Mouse (Mus musculus) G1E (cell line): ENCODE measurements around the gene Mat2a. TPM values are rescaled to one million over a fixed set of nuclear protein-coding genes. Genes with fewer than 3 reads are reported as not detected.

Source experiments
- ATAC-seq: 2 replicates; pipeline ENCODE4 v1.8.0; 2016; ENCODE audit warnings: mild to moderate bottlenecking; ENCODE audit not compliant: insufficient number of reproducible peaks, poor library complexity, low FRiP score, severe bottlenecking; ENCODE audit errors: extremely low read depth
- DNase-seq: peaks from one replicate; pipeline ENCODE4 v3.0.0; 2012; ENCODE audit warnings: low spot score
- H3K27me3 ChIP-seq: 2 replicates; pipeline ENCODE4 v1.6.1; 2012; ENCODE audit warnings: mild to moderate bottlenecking, low read length, inconsistent platforms; ENCODE audit not compliant: insufficient read depth
- H3K36me3 ChIP-seq: replicated peaks from 2 replicates; pipeline ENCODE3; 2012; ENCODE audit warnings: mild to moderate bottlenecking, inconsistent platforms
- H3K4me1 ChIP-seq: 2 replicates; pipeline ENCODE4 v1.6.1; 2012; ENCODE audit warnings: low read depth, low read length, inconsistent platforms, mixed read lengths; ENCODE audit not compliant: insufficient read depth
- H3K4me3 ChIP-seq: 2 replicates; pipeline ENCODE4 v1.5.1; 2012; ENCODE audit warnings: low read depth, mild to moderate bottlenecking, inconsistent platforms, low read length, moderate library complexity, mixed read lengths
- H3K9me3 ChIP-seq: replicated peaks from 2 replicates; pipeline ENCODE4 v1.6.1; 2012; ENCODE audit warnings: inconsistent platforms
- CTCF ChIP-seq: IDR thresholded peaks from 2 replicates; pipeline ENCODE4 v1.5.1; 2012; ENCODE audit warnings: low read depth, low read length, inconsistent platforms, mixed read lengths
- GATA1 ChIP-seq: IDR thresholded peaks from 2 replicates; pipeline ENCODE4 v1.6.1; 2012; ENCODE audit warnings: borderline replicate concordance, low read length, inconsistent platforms, mixed read lengths
- GATA2 ChIP-seq: IDR thresholded peaks from 2 replicates; pipeline ENCODE4 v1.6.1; 2012; ENCODE audit warnings: low read depth, low read length, inconsistent platforms, borderline replicate concordance
- POLR2AphosphoS5 ChIP-seq: IDR thresholded peaks from 2 replicates; pipeline ENCODE4 v1.6.1; 2012; ENCODE audit warnings: low read depth, low read length, inconsistent platforms; ENCODE audit not compliant: insufficient replicate concordance
- TAL1 ChIP-seq: conservative IDR thresholded peaks from 2 replicates; pipeline ENCODE4 v1.6.1; 2012; ENCODE audit warnings: low read depth, low read length, inconsistent platforms, mixed read lengths
- polyA plus RNA-seq: library from polyadenylated mRNA; stranded (reverse); fragments of >175 nt; gene quantifications from 2 replicates; pipeline ENCODE4 v1.2.3, GENCODE M21; 2012
- total RNA-seq, 2 experiments: library from RNA; stranded (forward) in 1 of 2; stranded (reverse) in 1 of 2; fragments of 200-1000 nt in 1 of 2; fragments of >200 nt in 1 of 2; fragmentation: Nextera tagmentation in 1 of 2; gene quantifications; 2 replicates each; pipeline ENCODE4 v1.2.3; 2014 to 2017

Mat2a gene
- total and polyA plus RNA-seq, 3 experiments: 34.2 to 414 (median 294) TPM

DNA sequence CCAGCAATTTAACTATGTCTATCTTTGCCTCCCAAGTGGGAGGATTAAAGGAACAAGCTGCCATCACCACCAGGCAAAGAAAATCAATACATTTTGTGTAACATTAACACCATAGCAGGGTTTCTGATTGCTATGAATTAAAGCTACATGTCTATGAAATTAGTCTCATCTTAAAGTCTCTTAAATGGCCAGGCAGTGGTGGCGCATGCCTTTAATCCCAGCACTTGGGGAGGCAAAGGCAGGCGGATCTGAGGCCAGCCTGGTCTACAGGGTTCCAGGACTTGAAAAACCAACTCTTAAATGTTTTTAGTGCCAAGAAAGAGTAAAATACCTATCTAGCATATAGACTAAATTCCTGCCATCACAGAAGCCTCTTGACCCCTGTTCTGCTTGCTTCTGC lies 7.2 kb downstream of the Mat2a start:
- TF ChIP-seq CTCF (no peak), POLR2AphosphoS5 (no peak), TAL1 (no peak)
- Histone ChIP-seq H3K36me3 (peaks cover 83% of the 10 kb centered on the region), H3K4me3 (no peak overlapping the region), H3K27me3 (no peaks in the 10 kb centered on the region), H3K9me3 (no peaks in the 10 kb centered on the region), H3K4me1 (peaks cover 24% of the 10 kb centered on the region)
- DNase-seq (no peak), ATAC-seq (no peak)

GRCm38 (mm10) chr6:72430989-72431921 lies 8.1 kb downstream of the Mat2a start:
- ATAC-seq (peak; percentile 40), DNase-seq (no peak)
- Histone ChIP-seq H3K9me3 (no peaks in the 10 kb centered on the region), H3K4me3 (no peak overlapping the region), H3K4me1 (peaks cover 17% of the 10 kb centered on the region), H3K36me3 (peaks cover 82% of the 10 kb centered on the region), H3K27me3 (no peaks in the 10 kb centered on the region)
- TF ChIP-seq GATA1: no peak
- TF ChIP-seq GATA2: no peak
- no peak for TF ChIP-seq CTCF
- TF ChIP-seq POLR2AphosphoS5: no peak; the same call in 1 of the 2 replicates
- TF ChIP-seq TAL1: no peak

- DNase-seq: no peak
- TF ChIP-seq CTCF: no peak
- peak; percentile 17; the same call in 1 of the 2 replicates for TF ChIP-seq POLR2AphosphoS5
- Histone ChIP-seq H3K27me3 (no peaks in the 10 kb centered on the region), H3K4me1 (peaks cover 5% of the 10 kb centered on the region; the same call in 1 of the 2 replicates), H3K9me3 (peaks cover 12% of the 10 kb centered on the region), H3K36me3 (peaks cover 82% of the 10 kb centered on the region), H3K4me3 (no peak overlapping the region)
- ATAC-seq: no peak
Measured at GRCm38 (mm10) chr6:72429061-72429842, 10.1 kb downstream of the Mat2a start.

DNA sequence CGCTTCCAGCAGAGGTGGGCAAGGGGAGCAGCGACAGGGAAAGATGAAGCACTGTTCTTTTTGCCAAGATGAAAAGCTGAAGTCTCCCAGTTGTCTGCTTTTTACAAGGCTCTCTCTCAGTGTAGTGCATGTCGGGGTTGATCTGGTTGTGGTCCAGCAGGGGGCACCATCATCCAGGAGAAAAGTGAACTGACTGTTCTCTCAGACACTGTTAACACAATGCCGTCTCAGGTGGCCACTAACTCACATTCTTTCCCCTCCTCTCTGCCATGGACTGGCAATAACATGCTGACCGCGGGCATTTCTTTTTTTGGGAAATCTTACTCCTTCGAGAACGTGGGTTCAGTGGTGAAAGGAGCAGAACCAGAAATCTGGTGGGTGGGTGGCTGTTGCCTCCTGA lies 11.3 kb downstream of the Mat2a start:
- H3K9me3 ChIP-seq: peaks cover 18% of the 10 kb centered on the region
- DNase-seq (peak; percentile 41), ATAC-seq (no peak; the same call in 1 of the 2 replicates)
- no peak for TF ChIP-seq TAL1
- peak; percentile 64 for TF ChIP-seq CTCF
- H3K4me1 ChIP-seq: peaks cover 5% of the 10 kb centered on the region; the same call in 1 of the 2 replicates
- H3K36me3 ChIP-seq: peaks cover 85% of the 10 kb centered on the region
- H3K4me3 ChIP-seq: no peak overlapping the region
- no peaks in the 10 kb centered on the region for H3K27me3 ChIP-seq

- ATAC-seq: no peak
- TF ChIP-seq GATA2: no peak
- TF ChIP-seq GATA1: no peak
- TF ChIP-seq TAL1: no peak
- no peak for TF ChIP-seq POLR2AphosphoS5
- Histone ChIP-seq H3K4me1 (no peaks in the 10 kb centered on the region; the same call in 1 of the 2 replicates), H3K4me3 (no peak overlapping the region), H3K27me3 (no peaks in the 10 kb centered on the region), H3K36me3 (peaks cover 87% of the 10 kb centered on the region), H3K9me3 (peaks cover 18% of the 10 kb centered on the region)
- DNase-seq: no peak
Measured at GRCm38 (mm10) chr6:72425646-72426045, 13.7 kb downstream of the Mat2a start.

- TF ChIP-seq GATA2 (no peak), GATA1 (no peak), TAL1 (no peak), CTCF (no peak), POLR2AphosphoS5 (no peak)
- ATAC-seq (no peak), DNase-seq (no peak)
- H3K4me1 ChIP-seq: peaks cover 13% of the 10 kb centered on the region
- no peak overlapping the region for H3K4me3 ChIP-seq
- H3K27me3 ChIP-seq: no peaks in the 10 kb centered on the region
- H3K36me3 ChIP-seq: peaks cover 92% of the 10 kb centered on the region
- H3K9me3 ChIP-seq: peaks cover 18% of the 10 kb centered on the region
Measured at GRCm38 (mm10) chr6:72420901-72421300, 18.5 kb downstream of the Mat2a start.
